Mouse (Mus musculus): ENCODE measurements around the gene Ap4m1.
A peak's percentile ranks its signal among the peaks of the same experiment; 100 is the strongest.
"Not testable (repeated sequence)": the region's sequence is repeated elsewhere in the genome, so short reads cannot be mapped to it uniquely, and the experiment has no call there.

Gene Ap4m1

DNA sequence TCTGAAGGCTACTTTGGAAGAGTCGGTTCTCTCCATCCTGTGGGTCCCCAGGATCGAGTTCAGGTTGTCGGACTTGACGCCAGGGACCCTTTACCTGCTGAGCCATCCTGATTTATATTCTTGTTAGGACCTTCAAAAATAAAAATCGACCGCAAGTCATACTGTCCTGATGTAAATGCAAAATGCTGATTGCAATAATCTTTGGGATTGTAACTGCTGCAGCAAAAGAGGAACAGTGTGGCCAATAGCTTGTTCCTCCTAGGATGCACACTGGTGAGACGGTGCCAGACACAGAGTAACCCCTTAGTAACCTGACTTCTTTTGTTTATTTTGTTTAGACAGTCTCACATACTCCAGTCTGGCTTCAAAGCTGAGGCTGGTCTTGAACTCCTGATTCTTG is 23.7 kb downstream of the Ap4m1 start:
- no peak for DNase-seq (ENCODE audit: low spot score)

DNA sequence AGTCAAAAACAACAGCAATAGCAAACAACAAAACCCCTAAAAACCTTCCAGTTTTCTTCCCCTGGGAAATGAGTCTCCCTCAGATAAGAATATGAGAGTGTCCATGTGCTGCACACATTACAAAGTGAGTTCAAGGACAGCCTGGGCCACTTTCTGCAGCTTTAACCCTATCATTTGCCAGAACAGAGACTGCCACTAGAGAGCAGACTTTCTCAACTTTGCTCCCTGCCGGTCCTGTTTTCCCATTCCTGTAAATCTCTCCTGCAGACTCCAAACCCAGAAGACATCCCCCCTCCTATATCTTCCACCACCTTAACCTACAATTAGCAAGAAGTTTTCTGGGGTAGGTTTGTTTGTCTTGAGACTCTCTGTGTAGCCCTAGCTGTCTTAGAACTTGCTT is 27.8 kb downstream of the Ap4m1 start:
- no peak for DNase-seq (ENCODE audit: low spot score)

DNA sequence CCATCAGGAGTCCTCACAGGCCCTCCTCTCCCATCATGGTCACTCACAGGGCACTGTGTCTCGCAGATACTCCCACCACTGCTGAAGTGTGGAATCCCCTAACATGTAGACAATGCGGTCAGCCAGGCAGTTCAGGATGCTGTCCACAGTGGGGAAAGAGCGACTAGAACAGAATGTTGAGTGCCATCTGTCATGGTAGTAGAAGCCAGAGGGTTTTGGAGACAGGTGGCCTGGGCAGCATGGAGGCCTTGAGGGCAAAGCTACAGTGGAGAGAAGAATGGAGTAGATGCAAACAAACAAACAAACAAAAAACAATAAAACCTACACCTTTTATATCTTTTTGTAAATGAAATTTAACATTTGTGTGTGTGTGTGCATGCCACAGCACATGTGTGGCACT is 30.3 kb downstream of the Ap4m1 start:
- DNase-seq (ENCODE audit: low spot score): no peak

DNA sequence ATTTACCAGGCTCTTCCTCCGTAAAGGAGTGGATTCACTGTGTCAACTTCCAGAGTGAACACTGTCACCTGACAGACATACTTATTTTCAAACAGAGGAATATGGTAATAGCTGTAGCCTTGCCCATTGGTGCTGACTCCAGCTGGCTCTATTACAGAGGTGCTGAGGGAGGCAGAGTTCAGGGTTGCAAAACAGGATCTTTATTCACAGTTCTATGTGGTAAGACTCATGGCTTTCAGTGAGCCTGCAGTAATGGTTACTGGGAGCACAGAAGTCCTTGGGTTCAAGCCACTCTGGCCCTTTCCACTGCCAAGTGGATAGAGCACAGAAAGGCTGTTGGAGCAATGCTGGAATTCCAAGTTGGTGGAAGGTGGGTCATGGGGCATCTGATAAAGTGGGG is 35.5 kb downstream of the Ap4m1 start:
- no peak for DNase-seq (ENCODE audit: low spot score)

DNA sequence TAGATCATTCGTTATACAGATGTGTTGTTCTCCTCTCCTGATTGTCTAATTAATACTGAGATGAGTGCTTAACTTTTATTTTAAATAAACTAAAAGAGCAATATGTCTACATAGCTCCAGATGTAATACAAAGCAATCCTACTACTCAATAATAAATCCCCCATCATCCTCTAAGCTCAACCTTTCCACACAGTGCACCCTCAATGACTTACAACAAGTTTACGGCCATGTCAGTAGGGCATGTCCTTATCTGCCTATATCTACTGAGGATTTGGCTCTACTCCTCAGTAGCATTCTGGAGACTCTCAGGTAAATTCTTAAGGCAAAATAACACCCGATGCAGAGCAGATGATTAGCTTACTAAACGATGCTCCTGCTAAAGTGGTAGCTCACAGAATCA is 36.1 kb downstream of the Ap4m1 start:
- DNase-seq (ENCODE audit: low spot score): no peak

DNA sequence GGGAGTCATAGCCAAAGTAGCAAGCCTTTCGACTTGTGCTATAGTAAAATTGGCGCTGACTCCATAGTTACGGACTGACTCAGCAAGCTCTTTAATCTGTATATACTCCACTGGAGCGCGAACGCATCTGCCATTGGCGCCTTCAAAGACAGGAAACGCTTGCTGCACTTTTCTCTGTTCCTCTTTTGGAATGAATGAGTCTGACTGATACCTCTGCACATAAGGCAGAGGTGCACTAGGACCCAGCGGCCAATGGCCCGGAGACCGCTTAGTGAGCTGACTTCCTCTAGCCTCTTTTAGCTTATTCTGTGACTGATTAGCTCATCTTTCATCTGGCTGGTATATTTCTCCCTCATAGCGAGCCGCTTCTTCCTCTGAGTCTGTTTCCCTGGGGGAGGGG is 44.8 kb downstream of the Ap4m1 start:
- not testable (repeated sequence) for DNase-seq (ENCODE audit: low spot score)

DNA sequence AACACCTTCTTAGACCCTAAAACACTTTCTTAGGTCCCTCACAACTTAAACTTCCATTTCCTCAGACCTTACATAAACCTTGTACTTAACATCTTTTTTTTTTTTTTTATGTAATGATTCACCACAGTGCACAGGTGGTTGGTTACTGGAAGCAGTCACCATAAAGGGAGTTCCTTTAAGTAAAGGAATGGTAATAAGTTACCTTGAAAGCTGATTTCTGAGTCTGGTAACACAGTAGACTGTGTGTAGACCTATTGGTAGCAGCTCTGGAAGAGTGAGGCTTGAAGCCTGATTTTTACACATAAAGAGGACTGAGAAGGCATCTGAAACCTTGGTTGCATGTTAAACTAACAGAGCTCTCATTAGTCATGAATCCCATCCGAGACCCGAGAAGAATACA is 48.1 kb downstream of the Ap4m1 start:
- no peak for DNase-seq (ENCODE audit: low spot score)

DNA sequence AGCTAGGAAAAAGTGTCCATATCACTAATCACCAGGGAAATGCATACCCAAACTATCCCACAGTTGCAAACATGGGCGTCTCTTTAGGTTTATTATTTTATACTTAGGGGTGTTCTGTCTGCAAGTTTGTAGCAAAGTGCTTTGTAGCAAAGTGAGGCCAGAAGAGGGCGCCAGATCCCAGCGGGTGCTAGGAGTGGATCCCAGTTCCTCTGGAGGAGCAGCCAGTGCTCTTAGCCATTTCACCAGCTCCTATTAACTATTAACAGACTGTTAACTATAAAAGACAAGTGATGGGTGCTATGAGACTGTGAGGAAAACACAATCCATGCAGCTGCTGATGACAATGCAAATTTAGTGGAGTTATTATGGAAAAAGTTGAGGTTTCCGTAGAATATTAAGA is 50.3 kb downstream of the Ap4m1 start:
- DNase-seq (ENCODE audit: low spot score): peak; percentile 80

DNA sequence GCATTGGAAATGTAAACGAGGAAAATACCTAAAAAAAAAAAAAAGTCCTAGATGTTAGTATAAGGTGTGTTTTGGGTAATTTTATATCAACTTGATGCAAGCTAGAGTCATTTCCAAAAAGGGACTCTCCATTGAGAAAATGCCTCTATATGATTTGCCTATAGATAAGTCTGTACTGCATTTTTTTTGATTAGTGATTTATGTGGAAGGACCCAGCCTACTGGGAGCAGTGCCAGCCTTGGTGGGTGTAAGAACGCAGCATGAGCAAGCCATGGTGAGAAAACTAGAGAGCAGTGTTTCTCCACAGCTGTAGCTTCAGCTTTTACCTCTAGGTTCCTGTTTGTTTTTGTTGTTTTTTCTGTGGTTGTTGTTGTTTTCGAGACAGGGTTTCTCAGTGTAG is 51.5 kb downstream of the Ap4m1 start:
- DNase-seq (ENCODE audit: low spot score): no peak

DNA sequence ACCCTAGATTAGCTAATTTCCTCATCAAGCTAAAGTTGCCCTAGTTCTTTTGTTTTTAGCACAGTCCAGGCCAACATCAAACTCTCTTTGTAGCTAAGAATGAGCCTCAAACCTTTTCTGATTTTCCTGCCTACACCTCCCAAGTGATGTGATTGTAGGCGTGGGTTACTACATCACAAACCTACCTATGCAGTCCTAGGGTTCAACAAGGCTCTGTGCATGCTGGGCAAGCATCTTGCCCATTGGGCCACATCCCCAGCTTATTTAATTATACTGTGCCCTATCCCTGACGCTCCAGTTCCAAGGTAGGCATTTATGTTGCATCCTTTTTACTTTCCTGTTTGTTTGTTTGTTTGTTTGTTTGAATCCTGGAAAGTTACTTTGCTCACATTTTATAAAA is 53.9 kb downstream of the Ap4m1 start, which contains the start of gene Nxpe5:
TSS of gene Nxpe5 (plus strand) at position 199 of the 400 bp plus-strand sequence.
- DNase-seq (ENCODE audit: low spot score): no peak

DNA sequence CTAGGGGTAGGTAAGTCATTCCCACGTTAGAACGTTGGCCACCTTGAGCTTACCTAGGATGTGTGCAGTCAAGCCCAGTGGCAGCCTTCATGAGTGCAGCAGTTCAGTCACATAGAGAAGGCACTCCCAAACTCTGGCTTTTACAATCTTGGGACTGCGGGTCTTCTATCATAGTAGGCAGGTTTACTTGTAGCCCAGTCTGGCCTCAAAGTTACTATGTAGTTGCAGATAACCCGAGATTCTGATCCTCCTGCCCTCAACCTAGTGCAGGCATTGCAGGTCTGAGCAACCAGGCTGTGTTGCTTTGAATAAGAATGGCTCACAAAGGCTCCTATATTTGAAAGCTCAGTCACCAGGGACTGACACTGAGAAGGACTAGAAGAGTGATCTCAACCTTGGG is 54.7 kb downstream of the Ap4m1 start:
- DNase-seq (ENCODE audit: low spot score): no peak

DNA sequence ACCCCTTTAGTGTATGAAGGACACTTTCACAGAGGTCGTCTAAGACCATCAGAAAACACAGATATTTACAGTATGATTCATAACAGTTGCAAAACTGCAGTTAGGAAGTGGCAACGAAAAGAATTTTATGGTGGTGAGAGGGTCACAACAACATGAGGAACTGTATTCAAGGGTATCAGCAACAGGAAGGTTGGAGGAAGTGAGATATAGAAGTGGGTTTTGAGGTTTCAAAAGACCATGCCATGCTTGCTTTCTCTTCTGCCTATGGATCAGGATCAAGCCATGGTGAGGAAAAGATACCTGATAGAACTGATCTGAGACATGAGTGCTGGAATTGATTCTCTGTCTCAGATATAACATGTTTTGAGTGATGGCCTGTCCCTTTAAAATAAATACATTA is 55.6 kb downstream of the Ap4m1 start:
- no peak for DNase-seq (ENCODE audit: low spot score)

DNA sequence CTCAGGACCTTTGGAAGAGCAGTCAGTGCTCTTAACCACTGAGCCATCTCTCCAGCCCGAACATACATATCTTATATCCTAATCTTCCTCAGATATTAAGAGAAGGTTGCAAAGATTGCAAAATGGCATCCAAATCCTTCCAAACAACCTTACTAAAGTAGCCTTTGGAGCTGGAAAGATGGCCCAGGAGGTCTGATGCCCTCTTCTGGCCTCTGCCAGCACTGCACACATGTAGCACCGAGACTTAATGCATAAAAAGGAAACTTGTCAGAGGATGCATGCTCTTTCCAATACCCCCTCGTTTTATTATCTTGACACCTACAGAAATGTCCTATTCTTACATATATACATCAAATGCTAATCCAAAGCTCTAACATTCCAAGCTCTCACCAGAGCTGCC is 56.2 kb downstream of the Ap4m1 start:
- DNase-seq (ENCODE audit: low spot score): no peak

DNA sequence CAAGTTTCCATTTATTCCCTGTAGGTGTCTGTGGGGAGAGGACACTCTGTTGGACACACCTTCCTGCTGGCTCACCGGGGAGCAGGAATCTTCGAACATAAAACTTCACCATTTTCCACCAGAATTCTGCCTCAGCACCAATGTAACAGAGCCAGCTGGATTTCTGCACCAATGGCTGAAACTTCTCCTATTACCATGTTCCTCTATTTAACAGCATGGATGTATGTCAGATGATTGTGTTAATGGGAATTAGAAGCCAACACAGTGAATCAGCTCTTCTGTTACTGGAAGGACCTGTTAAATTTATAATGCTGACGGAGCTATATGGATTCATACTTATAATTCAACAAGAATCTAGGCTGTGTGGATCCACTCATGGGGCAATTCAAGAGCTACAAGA is 57.7 kb downstream of the Ap4m1 start:
- no peak for DNase-seq (ENCODE audit: low spot score)
